Mouse (Mus musculus): ENCODE measurements around the gene Dazl. TPM values are rescaled to one million over a fixed set of nuclear protein-coding genes. Genes with fewer than 3 reads are reported as not detected.
"Not testable (repeated sequence)": the region's sequence is repeated elsewhere in the genome, so short reads cannot be mapped to it uniquely, and the experiment has no call there.

Gene Dazl
- polyA plus RNA-seq, 1 experiment from 2014 or later, result 0.45 TPM

GRCm38 (mm10) chr17:50298821-50299220, 5.4 kb upstream of the Dazl start:
- H3K4me2 ChIP-seq (ENCODE audit: low read length), result no peak overlapping the region
- no peak overlapping the region for H3K27ac ChIP-seq (ENCODE audit: low read length)
- no peaks in the 10 kb centered on the region for H3K4me1 ChIP-seq (ENCODE audit: control insufficient read depth, insufficient read depth, low read length)
- no peak overlapping the region for H3K4me3 ChIP-seq (ENCODE audit: low read depth, low read length)
- H3K27me3 ChIP-seq (ENCODE audit: control insufficient read depth, insufficient read depth, low read depth, low read length), result no peaks in the 10 kb centered on the region
- H3K9me3 ChIP-seq (replicated peaks; ENCODE audit: control insufficient read depth, low read length, poor library complexity, severe bottlenecking), result no peaks in the 10 kb centered on the region
- no peak for ATAC-seq
- H3K36me3 ChIP-seq (ENCODE audit: control insufficient read depth, insufficient read depth, low read length), result no peaks in the 10 kb centered on the region
- H3K9ac ChIP-seq (ENCODE audit: low read depth, low read length), result no peak overlapping the region
- WGBS, result 86% methylated on average over 7 of the region's 7 CpGs

GRCm38 (mm10) chr17:50294726-50295125, 1.3 kb upstream of the Dazl start:
- no peaks in the 10 kb centered on the region for H3K36me3 ChIP-seq (ENCODE audit: control insufficient read depth, insufficient read depth, low read length)
- peaks cover 5% of the 10 kb centered on the region for H3K9me3 ChIP-seq (replicated peaks; ENCODE audit: control insufficient read depth, low read length, poor library complexity, severe bottlenecking)
- H3K9ac ChIP-seq (ENCODE audit: low read depth, low read length), result no peak overlapping the region
- H3K27me3 ChIP-seq (ENCODE audit: control insufficient read depth, insufficient read depth, low read depth, low read length), result no peaks in the 10 kb centered on the region
- no peak for ATAC-seq
- 85% methylated on average over 12 of the region's 12 CpGs for WGBS
- no peak overlapping the region for H3K4me3 ChIP-seq (ENCODE audit: low read depth, low read length)
- H3K4me2 ChIP-seq (ENCODE audit: low read length), result no peak overlapping the region
- no peak overlapping the region for H3K27ac ChIP-seq (ENCODE audit: low read length)
- H3K4me1 ChIP-seq (ENCODE audit: control insufficient read depth, insufficient read depth, low read length), result no peaks in the 10 kb centered on the region

- Histone ChIP-seq H3K4me2 (ENCODE audit: low read length) (peak overlapping the region; percentile 64), H3K4me3 (ENCODE audit: low read depth, low read length) (peak overlapping the region; percentile 49), H3K27ac (ENCODE audit: low read length) (peak overlapping the region; percentile 63), H3K9me3 (replicated peaks; ENCODE audit: control insufficient read depth, low read length, poor library complexity, severe bottlenecking) (peaks cover 5% of the 10 kb centered on the region), H3K4me1 (ENCODE audit: control insufficient read depth, insufficient read depth, low read length) (no peaks in the 10 kb centered on the region), H3K36me3 (ENCODE audit: control insufficient read depth, insufficient read depth, low read length) (no peaks in the 10 kb centered on the region), H3K27me3 (ENCODE audit: control insufficient read depth, insufficient read depth, low read depth, low read length) (no peaks in the 10 kb centered on the region), H3K9ac (ENCODE audit: low read depth, low read length) (peak overlapping the region; percentile 69)
- 4% methylated on average over 51 of the region's 57 CpGs for WGBS
- peak; percentile 96 for ATAC-seq
Measured at GRCm38 (mm10) chr17:50292661-50293171, 720 bp downstream of the Dazl start.

GRCm38 (mm10) chr17:50291485-50292200, 1.8 kb downstream of the Dazl start:
- Histone ChIP-seq H3K27me3 (ENCODE audit: control insufficient read depth, insufficient read depth, low read depth, low read length) (no peaks in the 10 kb centered on the region), H3K27ac (ENCODE audit: low read length) (no peak overlapping the region), H3K9ac (ENCODE audit: low read depth, low read length) (no peak overlapping the region), H3K36me3 (ENCODE audit: control insufficient read depth, insufficient read depth, low read length) (no peaks in the 10 kb centered on the region), H3K4me2 (ENCODE audit: low read length) (no peak overlapping the region), H3K4me1 (ENCODE audit: control insufficient read depth, insufficient read depth, low read length) (no peaks in the 10 kb centered on the region), H3K4me3 (ENCODE audit: low read depth, low read length) (no peak overlapping the region), H3K9me3 (replicated peaks; ENCODE audit: control insufficient read depth, low read length, poor library complexity, severe bottlenecking) (peaks cover 5% of the 10 kb centered on the region)
- ATAC-seq, result peak; percentile 18; the same call in 1 of the 2 replicates
- WGBS, result 19% methylated on average over 3 of the region's 3 CpGs

- WGBS, result 70% methylated on average over 6 of the region's 6 CpGs
- ATAC-seq, result no peak
- Histone ChIP-seq H3K4me3 (ENCODE audit: low read depth, low read length) (no peak overlapping the region), H3K27ac (ENCODE audit: low read length) (no peak overlapping the region), H3K36me3 (ENCODE audit: control insufficient read depth, insufficient read depth, low read length) (no peaks in the 10 kb centered on the region), H3K9me3 (replicated peaks; ENCODE audit: control insufficient read depth, low read length, poor library complexity, severe bottlenecking) (no peaks in the 10 kb centered on the region), H3K4me1 (ENCODE audit: control insufficient read depth, insufficient read depth, low read length) (no peaks in the 10 kb centered on the region), H3K9ac (ENCODE audit: low read depth, low read length) (no peak overlapping the region), H3K4me2 (ENCODE audit: low read length) (no peak overlapping the region), H3K27me3 (ENCODE audit: control insufficient read depth, insufficient read depth, low read depth, low read length) (no peaks in the 10 kb centered on the region)
Measured at GRCm38 (mm10) chr17:50284845-50285244, 8.6 kb downstream of the Dazl start.

DNA sequence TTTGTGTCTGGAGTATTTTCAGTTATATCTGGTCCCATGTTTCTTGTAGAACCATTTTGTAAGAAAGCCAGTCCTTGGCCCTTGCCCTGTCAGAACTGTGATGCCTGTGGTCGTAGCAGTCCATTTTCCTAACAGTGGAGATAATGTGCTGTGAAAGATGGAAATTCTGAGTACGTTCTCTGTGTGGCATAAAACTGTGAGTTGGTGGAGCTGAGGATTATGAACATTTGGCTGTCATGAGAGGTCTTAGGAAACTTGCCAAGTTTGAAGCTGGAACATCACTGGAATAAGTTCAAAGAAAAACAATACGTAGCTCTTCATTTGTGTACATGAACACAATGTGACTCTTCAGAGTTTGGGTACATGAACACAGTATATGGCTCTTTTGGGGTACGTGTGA, 31.8 kb downstream of the Dazl start:
- not testable (repeated sequence) for H3K9ac ChIP-seq (ENCODE audit: low read depth, low read length); H3K4me1 ChIP-seq (ENCODE audit: control insufficient read depth, insufficient read depth, low read length); H3K4me3 ChIP-seq (ENCODE audit: low read depth, low read length); H3K27me3 ChIP-seq (ENCODE audit: control insufficient read depth, insufficient read depth, low read depth, low read length); H3K4me2 ChIP-seq (ENCODE audit: low read length); H3K36me3 ChIP-seq (ENCODE audit: control insufficient read depth, insufficient read depth, low read length); H3K9me3 ChIP-seq (replicated peaks; ENCODE audit: control insufficient read depth, low read length, poor library complexity, severe bottlenecking); ATAC-seq; H3K27ac ChIP-seq (ENCODE audit: low read length)
- WGBS, result 71% methylated on average over 4 of the region's 4 CpGs

- no peaks in the 10 kb centered on the region for H3K27me3 ChIP-seq (ENCODE audit: control insufficient read depth, insufficient read depth, low read depth, low read length)
- H3K9me3 ChIP-seq (replicated peaks; ENCODE audit: control insufficient read depth, low read length, poor library complexity, severe bottlenecking), result peaks cover 3% of the 10 kb centered on the region; the same call in 1 of the 2 replicates
- no peak overlapping the region for H3K27ac ChIP-seq (ENCODE audit: low read length)
- no peak for ATAC-seq
- no peaks in the 10 kb centered on the region for H3K36me3 ChIP-seq (ENCODE audit: control insufficient read depth, insufficient read depth, low read length)
- H3K4me1 ChIP-seq (ENCODE audit: control insufficient read depth, insufficient read depth, low read length), result no peaks in the 10 kb centered on the region
- H3K4me3 ChIP-seq (ENCODE audit: low read depth, low read length), result no peak overlapping the region
- WGBS, result 85% methylated on average over 6 of the region's 6 CpGs
- H3K4me2 ChIP-seq (ENCODE audit: low read length), result no peak overlapping the region
- no peak overlapping the region for H3K9ac ChIP-seq (ENCODE audit: low read depth, low read length)
Measured at GRCm38 (mm10) chr17:50260856-50261255, 32.6 kb downstream of the Dazl start.

GRCm38 (mm10) chr17:50246605-50247004, 46.8 kb downstream of the Dazl start:
- no peak for ATAC-seq
- no peak overlapping the region for H3K4me2 ChIP-seq (ENCODE audit: low read length)
- no peak overlapping the region for H3K9ac ChIP-seq (ENCODE audit: low read depth, low read length)
- no peak overlapping the region for H3K27ac ChIP-seq (ENCODE audit: low read length)
- H3K27me3 ChIP-seq (ENCODE audit: control insufficient read depth, insufficient read depth, low read depth, low read length), result no peaks in the 10 kb centered on the region
- peaks cover 5% of the 10 kb centered on the region for H3K4me1 ChIP-seq (ENCODE audit: control insufficient read depth, insufficient read depth, low read length)
- no peaks in the 10 kb centered on the region for H3K36me3 ChIP-seq (ENCODE audit: control insufficient read depth, insufficient read depth, low read length)
- no peak overlapping the region for H3K4me3 ChIP-seq (ENCODE audit: low read depth, low read length)
- H3K9me3 ChIP-seq (replicated peaks; ENCODE audit: control insufficient read depth, low read length, poor library complexity, severe bottlenecking), result no peaks in the 10 kb centered on the region; the same call in 1 of the 2 replicates
- 77% methylated on average over 6 of the region's 6 CpGs for WGBS

DNA sequence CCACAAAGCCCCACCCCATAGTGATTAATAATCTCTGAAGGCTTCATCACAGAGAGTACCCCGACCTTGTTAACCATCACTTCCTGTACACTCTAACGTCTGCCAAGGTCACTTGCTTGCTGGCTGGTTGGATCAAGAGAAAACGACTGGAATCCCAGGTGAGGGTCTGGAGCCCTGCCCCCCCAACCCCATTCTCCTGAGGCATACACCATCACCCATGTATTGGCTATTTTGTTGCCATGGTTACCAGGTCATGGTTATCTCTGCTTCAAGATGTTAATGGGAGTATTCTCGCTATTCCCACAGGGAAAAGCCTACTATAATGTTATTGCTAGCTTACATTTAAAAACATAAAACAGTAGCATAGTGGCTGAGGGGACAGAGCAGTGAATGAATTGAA, 48.8 kb downstream of the Dazl start:
- 51% methylated on average over 4 of the region's 4 CpGs for WGBS
- Histone ChIP-seq H3K4me3 (ENCODE audit: low read depth, low read length) (no peak overlapping the region), H3K4me2 (ENCODE audit: low read length) (no peak overlapping the region), H3K4me1 (ENCODE audit: control insufficient read depth, insufficient read depth, low read length) (peaks cover 5% of the 10 kb centered on the region), H3K27ac (ENCODE audit: low read length) (no peak overlapping the region), H3K9me3 (replicated peaks; ENCODE audit: control insufficient read depth, low read length, poor library complexity, severe bottlenecking) (no peaks in the 10 kb centered on the region; the same call in 1 of the 2 replicates), H3K36me3 (ENCODE audit: control insufficient read depth, insufficient read depth, low read length) (no peaks in the 10 kb centered on the region), H3K9ac (ENCODE audit: low read depth, low read length) (no peak overlapping the region), H3K27me3 (ENCODE audit: control insufficient read depth, insufficient read depth, low read depth, low read length) (no peaks in the 10 kb centered on the region)
- ATAC-seq, result peak; percentile 59
